17 mouse cellular contexts compared by ENCODE assay signal in the genomic region with DNA sequence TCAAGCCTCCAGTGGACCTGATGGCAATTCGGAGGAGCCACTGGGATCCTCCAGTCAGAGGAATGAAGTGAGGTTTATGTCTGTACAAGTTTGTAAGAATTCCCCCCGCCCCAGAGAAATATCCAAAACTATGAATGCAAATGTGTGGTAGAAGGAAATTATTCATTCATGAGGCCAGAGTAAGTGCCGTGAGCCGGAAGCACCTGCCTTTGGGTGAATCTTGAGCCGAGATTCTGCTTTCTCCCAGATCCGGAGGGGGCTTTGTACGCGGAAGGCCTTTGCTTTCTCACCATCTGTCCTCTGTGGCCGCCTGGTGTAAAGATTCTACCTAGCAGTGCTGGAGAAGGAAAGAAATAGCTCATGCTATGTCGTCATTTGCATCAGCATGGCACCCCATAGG.
"Had no signal": no experiment of that assay in that cellular context is flagged by ENCODE, and none has a peak within 500 bp of the region (broad histone marks: within the 10 kb centered on the region; RNA-seq: fewer than 3 reads in every experiment).

No protein-coding gene starts in this region.

- H3K4me3 ChIP-seq: lung, embryonic 15.5 days; megakaryocyte, embryonic 14.5 days; midbrain, embryonic 13.5 days; midbrain, embryonic 15.5 days; neural tube, embryonic 12.5 days had no signal

- H3K27ac ChIP-seq: lung, embryonic 15.5 days; macrophage; midbrain, embryonic 13.5 days; midbrain, embryonic 15.5 days; neural tube, embryonic 12.5 days had no signal

- DNase-seq: liver, postnatal 0 days; lung, adult 2 months; lung, postnatal 14 days; lung, postnatal 36 days; right cerebral cortex, adult 18-20 months; right cerebral cortex, postnatal 25 days; right cerebral cortex, postnatal 4 days; spleen, adult 18-20 months; thymus, adult 18-20 months; thymus, postnatal 14 days; thymus, postnatal 36 days had no signal

- H3K4me1 ChIP-seq: lung, embryonic 15.5 days; megakaryocyte, embryonic 14.5 days; midbrain, embryonic 13.5 days; midbrain, embryonic 15.5 days; neural tube, embryonic 12.5 days had no signal

- H3K36me3 ChIP-seq: lung, embryonic 15.5 days; midbrain, embryonic 13.5 days; midbrain, embryonic 15.5 days; neural tube, embryonic 12.5 days had no signal

- H3K27me3 ChIP-seq: lung, embryonic 15.5 days; midbrain, embryonic 13.5 days; midbrain, embryonic 15.5 days; neural tube, embryonic 12.5 days had no signal

- H3K9me3 ChIP-seq: lung, embryonic 15.5 days; megakaryocyte, embryonic 14.5 days; midbrain, embryonic 13.5 days; midbrain, embryonic 15.5 days; neural tube, embryonic 12.5 days had no signal
